Mouse (Mus musculus): ENCODE data around the gene Aldh1l1. TPM values are rescaled to one million over a fixed set of nuclear protein-coding genes. Genes with fewer than 3 reads are reported as not detected.

Aldh1l1 gene
- polyA plus RNA-seq, 2 experiments from 2014 or later = 1.4 to 5.1 TPM

DNA sequence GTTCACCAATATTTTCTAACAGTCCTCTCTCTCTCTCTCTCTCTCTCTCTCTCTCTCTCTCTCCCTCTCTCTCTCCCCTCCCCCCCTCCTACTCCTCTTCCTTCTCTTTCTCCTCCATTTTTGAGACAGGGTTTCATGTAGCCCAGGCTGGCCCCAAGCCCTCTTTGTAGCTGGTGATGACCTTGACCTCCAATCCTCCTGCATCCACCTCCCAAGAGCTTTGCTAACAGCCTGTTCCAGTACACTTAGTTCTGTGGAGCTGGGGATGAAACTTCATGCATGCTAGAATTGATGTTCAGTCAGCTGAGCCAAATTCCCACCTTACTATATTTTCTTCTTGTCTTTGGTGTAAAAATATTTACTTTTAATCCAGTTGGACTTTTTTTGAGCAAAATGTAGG is 67.0 kb downstream of the Aldh1l1 start:
- no peak for ATAC-seq

- ATAC-seq = no peak
These were observed 67.5 kb downstream of the Aldh1l1 start for GRCm38 (mm10) chr6:90553682-90554081.

DNA sequence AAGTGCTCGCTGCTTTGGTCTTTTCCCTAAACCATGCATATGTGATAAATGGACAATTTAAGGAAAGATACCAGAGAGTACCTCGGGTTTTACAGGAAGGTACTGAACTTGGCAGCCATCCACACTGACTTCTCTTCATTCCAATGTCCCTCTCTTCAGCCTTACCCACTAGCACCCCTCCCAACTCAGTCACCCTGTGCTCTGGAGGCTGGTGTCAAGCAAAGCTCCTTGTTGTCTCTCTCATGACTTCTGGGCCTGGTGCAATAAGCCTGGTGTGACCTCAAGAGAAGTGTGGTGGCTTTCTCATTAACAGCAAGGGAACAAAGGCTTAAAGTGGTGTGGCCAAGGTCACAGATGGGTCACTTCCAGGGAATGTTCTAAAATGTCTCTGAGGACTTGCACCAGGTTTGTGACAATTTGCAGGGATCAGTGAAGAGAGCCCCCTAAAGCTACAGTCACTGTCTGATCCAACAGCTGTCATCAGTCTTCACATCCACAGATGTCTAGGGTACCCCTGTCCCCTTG is 70.4 kb downstream of the Aldh1l1 start:
- ATAC-seq = no peak

DNA sequence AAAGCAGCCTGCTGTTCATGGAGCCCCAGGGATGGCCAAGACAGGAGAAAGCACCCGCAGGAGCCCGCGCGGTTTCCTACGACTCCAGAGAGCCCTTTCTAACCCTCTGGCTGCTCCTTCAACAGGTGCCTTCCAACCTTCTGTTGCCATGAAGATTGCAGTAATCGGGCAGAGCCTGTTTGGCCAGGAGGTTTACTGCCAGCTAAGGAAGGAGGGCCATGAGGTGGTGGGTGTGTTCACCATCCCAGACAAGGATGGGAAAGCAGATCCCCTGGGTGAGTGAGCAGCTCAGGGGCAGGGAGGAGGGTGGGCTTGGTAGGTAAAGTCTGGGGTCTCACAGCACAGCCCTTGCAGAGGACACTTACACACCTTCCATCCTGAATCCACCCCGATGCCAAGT is 70.8 kb downstream of the Aldh1l1 start:
- no peak for ATAC-seq

- ATAC-seq = no peak
These were observed 71.8 kb downstream of the Aldh1l1 start for GRCm38 (mm10) chr6:90557829-90558693.

GRCm38 (mm10) chr6:90560390-90561058 is 74.3 kb downstream of the Aldh1l1 start:
- ATAC-seq = no peak

- no peak for ATAC-seq
These were observed 75.1 kb downstream of the Aldh1l1 start for GRCm38 (mm10) chr6:90561234-90561781.

- ATAC-seq = no peak
These were observed 78.0 kb downstream of the Aldh1l1 start for GRCm38 (mm10) chr6:90564240-90564639.

- no peak for ATAC-seq
These were observed 79.4 kb downstream of the Aldh1l1 start for GRCm38 (mm10) chr6:90565357-90566215.

DNA sequence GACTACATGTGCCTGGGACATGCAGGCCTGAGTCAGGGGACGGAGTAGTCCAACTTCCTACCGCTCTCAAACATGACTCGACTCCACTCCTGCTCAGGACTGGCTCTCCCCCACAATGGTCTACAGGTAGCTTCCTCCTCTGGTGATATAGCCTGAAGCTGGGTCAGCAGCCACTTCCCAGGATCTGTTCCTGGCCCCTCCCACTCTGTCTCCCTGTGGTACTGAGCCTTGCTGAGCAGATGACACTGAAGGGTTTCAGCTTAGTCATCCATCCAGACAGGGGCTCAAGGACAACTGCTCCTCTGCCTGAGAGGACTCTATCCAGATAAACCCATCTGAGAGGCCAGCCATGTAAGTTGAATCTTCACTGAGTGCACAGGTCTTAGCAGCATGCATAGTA is 81.3 kb downstream of the Aldh1l1 start:
- no peak for ATAC-seq

DNA sequence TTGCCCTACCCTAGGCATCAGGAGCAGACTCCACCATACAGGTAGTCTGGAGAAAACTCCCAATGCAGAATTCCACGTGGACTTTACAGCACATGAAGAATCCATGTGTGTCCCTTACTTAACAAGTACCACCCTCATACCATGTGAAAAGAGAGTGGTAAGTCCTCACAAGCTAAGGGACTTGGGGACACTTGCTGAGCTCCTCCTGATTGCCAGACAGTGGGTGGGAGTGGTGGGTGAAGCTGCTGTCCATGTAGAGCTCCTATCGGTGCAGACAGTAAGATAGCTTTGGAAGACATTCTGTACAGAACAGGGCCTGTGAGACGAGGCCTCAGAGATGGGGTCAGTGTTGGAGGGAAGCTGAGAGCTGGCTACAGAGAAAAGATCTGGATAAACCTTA is 81.7 kb downstream of the Aldh1l1 start:
- no peak for ATAC-seq

GRCm38 (mm10) chr6:90568721-90569120 is 82.5 kb downstream of the Aldh1l1 start:
- no peak for ATAC-seq

GRCm38 (mm10) chr6:90569736-90570383 is 83.6 kb downstream of the Aldh1l1 start:
- ATAC-seq = no peak

- ATAC-seq = no peak
These were observed 84.2 kb downstream of the Aldh1l1 start for GRCm38 (mm10) chr6:90570392-90570791.

- ATAC-seq = peak; percentile 47
These were observed 89.1 kb downstream of the Aldh1l1 start for GRCm38 (mm10) chr6:90575261-90575715.

GRCm38 (mm10) chr6:90578174-90578573 is 91.9 kb downstream of the Aldh1l1 start:
- no peak for ATAC-seq

- ATAC-seq = no peak
These were observed 96.1 kb downstream of the Aldh1l1 start for GRCm38 (mm10) chr6:90582331-90582730.

GRCm38 (mm10) chr6:90588113-90588512 is 101.9 kb downstream of the Aldh1l1 start:
- ATAC-seq = no peak

- no peak for ATAC-seq
These were observed 104.5 kb downstream of the Aldh1l1 start for GRCm38 (mm10) chr6:90590707-90591106.

- no peak for ATAC-seq
These were observed 108.7 kb downstream of the Aldh1l1 start for GRCm38 (mm10) chr6:90594972-90595371.

DNA sequence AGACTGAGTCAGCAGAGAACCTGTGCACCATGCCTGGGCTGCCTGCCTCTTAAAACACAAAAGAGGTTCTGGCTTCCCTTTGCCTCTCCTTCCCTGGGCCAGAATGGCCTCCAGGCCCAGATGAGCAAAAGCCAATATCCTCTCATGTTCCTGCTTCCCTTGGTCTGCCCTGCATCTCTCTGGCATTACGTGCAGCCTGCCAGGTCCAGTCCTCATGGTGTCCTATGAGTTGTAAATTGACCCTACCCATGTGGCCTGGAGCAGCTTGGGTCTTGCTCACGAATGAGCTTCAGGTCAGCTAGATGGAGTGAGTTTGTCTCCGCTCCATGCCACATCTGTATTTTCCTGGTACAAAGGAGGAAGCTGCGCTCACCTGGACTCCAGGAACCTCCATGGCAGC is 110.8 kb downstream of the Aldh1l1 start:
- ATAC-seq = no peak

GRCm38 (mm10) chr6:90597592-90597991 is 111.4 kb downstream of the Aldh1l1 start:
- ATAC-seq = no peak
